Mouse (Mus musculus) right cerebral cortex, postnatal 10 days (tissue): Measurements from ENCODE around the gene Nt5dc3.
A peak's percentile ranks its signal among the peaks of the same experiment; 100 is the strongest.

Experiments used
- DNase-seq, 2 experiments: peaks; one replicate each; pipeline ENCODE4 v3.0.0; 2021; ENCODE audit warnings: low spot score in 2 of 2

Gene Nt5dc3

GRCm38 (mm10) chr10:86872591-86872990, 93.8 kb downstream of the Nt5dc3 start:
- DNase-seq: no peak

GRCm38 (mm10) chr10:86878721-86879120, 99.9 kb downstream of the Nt5dc3 start:
- no peak for DNase-seq

GRCm38 (mm10) chr10:86880071-86880806, 101.4 kb downstream of the Nt5dc3 start:
- peak; percentile 31 to 33 for DNase-seq

GRCm38 (mm10) chr10:86881448-86881847, 102.6 kb downstream of the Nt5dc3 start:
- DNase-seq: no peak

- no peak for DNase-seq
These were observed 107.6 kb downstream of the Nt5dc3 start for GRCm38 (mm10) chr10:86886434-86886833.
